Mouse (Mus musculus): ENCODE results near the gene Prdm15.

DNA sequence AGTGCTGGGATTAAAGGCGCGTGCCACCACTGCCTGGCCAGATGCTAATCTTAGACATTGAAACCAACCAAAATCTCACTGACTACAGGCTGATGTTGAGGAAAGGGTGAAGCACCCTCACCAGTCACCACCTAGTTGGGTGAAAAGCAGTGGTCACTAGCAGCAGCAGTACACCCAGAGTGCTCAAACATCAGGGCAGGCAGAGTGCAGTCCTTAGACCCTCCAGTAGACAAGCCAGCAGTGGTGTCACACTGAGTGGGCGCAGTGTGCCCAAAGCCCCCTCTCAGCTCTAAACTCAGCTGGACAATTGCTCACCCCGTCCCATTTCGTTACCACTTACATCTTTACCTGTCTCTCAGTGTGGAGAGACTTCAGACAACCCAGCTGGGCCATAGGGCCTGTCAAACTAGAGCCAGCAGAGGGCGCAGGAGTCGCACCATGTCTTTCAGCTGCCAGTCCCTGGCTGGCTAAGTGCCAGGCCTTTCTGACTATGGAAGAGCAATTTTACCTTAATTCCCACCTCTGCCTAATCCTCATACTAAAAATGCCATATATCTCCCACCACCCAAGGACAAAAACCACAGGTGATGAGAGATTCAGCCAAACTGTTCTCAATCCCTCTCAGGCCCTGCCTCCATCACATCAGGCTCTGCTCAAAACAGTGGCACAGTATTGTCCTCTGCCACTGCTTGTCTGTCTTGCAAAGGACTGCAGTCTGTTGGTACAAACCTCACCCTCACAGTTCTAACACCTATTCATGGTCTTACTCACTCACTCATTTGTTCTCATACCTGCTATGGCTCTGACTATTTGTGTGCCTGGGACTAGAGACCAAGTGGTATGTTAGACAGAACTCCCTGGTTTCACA, 46.7 kb downstream of the Prdm15 start:
- no peak for TF ChIP-seq ZNF384 (IDR thresholded peaks at IDR 0.05; ENCODE audit: low read depth, low read length)
- no peak for TF ChIP-seq MAFK (IDR thresholded peaks at IDR 0.05; ENCODE audit: insufficient read depth, low read depth, low read length)
- 0 out of 2 replicates have a peak, but pooled peaks have one; percentile 23 for TF ChIP-seq ZC3H11A (IDR thresholded peaks at IDR 0.05; ENCODE audit: borderline replicate concordance, low read depth, low read length)
